Mouse (Mus musculus) layer of hippocampus, postnatal 14 days (tissue): ENCODE measurements around the gene Daxx. TPM values are rescaled to one million over a fixed set of nuclear protein-coding genes. Genes with fewer than 3 reads are reported as not detected.

ENCODE experiments used
- DNase-seq, 2 experiments: peaks; one replicate each; pipeline ENCODE4 v3.0.0; 2021 to 2022; ENCODE audit warnings: low spot score in 2 of 2, mixed read lengths in 1 of 2
- microRNA-seq, 2 experiments: library from miRNA; unstranded; fragments of <30 nt; microRNA quantifications; one replicate each; pipeline ENCODE4 v1.2.0; 2021
- total RNA-seq, 2 experiments: library from RNA; stranded (reverse); gene quantifications; 2 replicates each; pipeline ENCODE4 v1.2.3; 2021

The Daxx gene
- total RNA-seq, 2 experiments from 2014 or later: 28.0 to 28.6 TPM

- DNase-seq: no peak
These were observed 49.9 kb downstream of the Daxx start for GRCm38 (mm10) chr17:33959135-33959534.

- DNase-seq: no peak
These were observed 50.7 kb downstream of the Daxx start for GRCm38 (mm10) chr17:33959948-33960347.

- no peak for DNase-seq
These were observed 53.7 kb downstream of the Daxx start for GRCm38 (mm10) chr17:33962876-33963275.

Small RNA genes within 50 kb of the gene (microRNA-seq; reads per million reads assigned to microRNA genes)
- 0 reads per million in 2 experiments for gene Gm27740

Other genes with a start within 250 kb of the Daxx start
- 100 to 1,000 TPM; 128 to 134 TPM for gene Hnrnpm, start 222.6 kb upstream of the Daxx start, total RNA-seq
- 10 to 100 TPM; 84.7 to 89.0 TPM for gene March2, start 190.7 kb upstream of the Daxx start, total RNA-seq
- gene Rab11b, start 148.9 kb upstream of the Daxx start, total RNA-seq: 100 to 1,000 TPM; 281 to 286 TPM
- gene Angptl4, start 127.6 kb upstream of the Daxx start, total RNA-seq: 1 to 10 TPM; 4.8 to 5.8 TPM
- gene Kank3, start 98.9 kb upstream of the Daxx start, total RNA-seq: 10 to 100 TPM; 45.2 to 48.1 TPM
- 100 to 1,000 TPM; 776 to 830 TPM for gene Rps28, start 84.9 kb upstream of the Daxx start, total RNA-seq
- 100 to 1,000 TPM; 209 to 232 TPM for gene Ndufa7, start 84.8 kb upstream of the Daxx start, total RNA-seq
- 10 to 100 TPM; 25.9 to 28.8 TPM for gene Cd320, start 66.3 kb upstream of the Daxx start, total RNA-seq
- gene Gm7029, start 35.6 kb upstream of the Daxx start, total RNA-seq: not detected
- gene Kifc1, start 18.8 kb upstream of the Daxx start, total RNA-seq: 1 to 10 TPM; 2.9 to 4.5 TPM
- under 1 TPM in 1 of 2 experiments, not detected in 1; 0.50 TPM for gene Platr17, start 4.3 kb upstream of the Daxx start, total RNA-seq
- 10 to 100 TPM; 27.4 to 34.4 TPM for gene Tapbp, start 6.5 kb downstream of the Daxx start, total RNA-seq
- 10 to 100 TPM; 30.5 to 34.0 TPM for gene Zbtb22, start 6.5 kb downstream of the Daxx start, total RNA-seq
- 10 to 100 TPM; 67.0 to 68.9 TPM for gene Rgl2, start 20.1 kb downstream of the Daxx start, total RNA-seq
- 10 to 100 TPM; 89.3 to 93.4 TPM for gene Pfdn6, start 30.9 kb downstream of the Daxx start, total RNA-seq
- 10 to 100 TPM; 17.5 to 18.5 TPM for gene Wdr46, start 31.2 kb downstream of the Daxx start, total RNA-seq
- 1 to 10 TPM; 5.4 to 6.8 TPM for gene B3galt4, start 42.1 kb downstream of the Daxx start, total RNA-seq
- 10 to 100 TPM; 78.5 to 84.4 TPM for gene Vps52, start 46.4 kb downstream of the Daxx start, total RNA-seq
- 100 to 1,000 TPM; 356 to 380 TPM for gene Rps18, start 46.6 kb downstream of the Daxx start, total RNA-seq
- gene H2-K1, start 90.9 kb downstream of the Daxx start, total RNA-seq: 10 to 100 TPM; 14.4 to 15.9 TPM
- gene Ring1, start 115.3 kb downstream of the Daxx start, total RNA-seq: 10 to 100 TPM; 32.5 to 37.8 TPM
- 10 to 100 TPM; 48.0 to 48.7 TPM for gene H2-Ke6, start 118.6 kb downstream of the Daxx start, total RNA-seq
- 10 to 100 TPM; 91.2 to 97.5 TPM for gene Slc39a7, start 122.3 kb downstream of the Daxx start, total RNA-seq
- 10 to 100 TPM; 70.9 to 72.1 TPM for gene Rxrb, start 122.4 kb downstream of the Daxx start, total RNA-seq
- 10 to 100 TPM; 26.8 to 27.4 TPM for gene Col11a2, start 130.0 kb downstream of the Daxx start, total RNA-seq
- not detected for gene H2-Oa, start 182.9 kb downstream of the Daxx start, total RNA-seq
- gene H2-DMa, start 210.1 kb downstream of the Daxx start, total RNA-seq: 10 to 100 TPM; 36.8 to 38.0 TPM
- gene Brd2, start 213.2 kb downstream of the Daxx start, total RNA-seq: 100 to 1,000 TPM; 248 to 278 TPM
- 1 to 10 TPM in 1 of 2 experiments, under 1 TPM in 1; 0.55 to 1.0 TPM for gene H2-DMb2, start 233.9 kb downstream of the Daxx start, total RNA-seq
- gene H2-DMb1, start 243.7 kb downstream of the Daxx start, total RNA-seq: under 1 TPM; 0.65 to 0.98 TPM